Mouse (Mus musculus) forebrain, embryonic 14.5 days (tissue): ENCODE results near the gene Sptbn2. TPM values are rescaled to one million over a fixed set of nuclear protein-coding genes. Genes with fewer than 3 reads are reported as not detected.

ENCODE experiments used
- ATAC-seq: fragments of 200-750 bp; cut with Nextera tagmentation; 2 replicates; pipeline ENCODE4 v1.8.0; 2017; ENCODE audit warnings: mild to moderate bottlenecking, moderate library complexity
- DNase-seq: peaks from one replicate; pipeline ENCODE4 v3.0.0-alpha.2; 2015; ENCODE audit warnings: low spot score
- H3K27ac ChIP-seq: fragments of 300-500 bp; sonication (generic); 2 replicates; pipeline ENCODE4 v1.5.1; 2014; ENCODE audit warnings: low read depth, mild to moderate bottlenecking, control low read depth, low read length, moderate library complexity
- H3K27me3 ChIP-seq: fragments of 300-500 bp; sonication (generic); replicated peaks from 2 replicates; pipeline ENCODE4 v1.6.1; 2014; ENCODE audit warnings: low read length, control low read depth, mixed read lengths; ENCODE audit not compliant: control insufficient read depth, insufficient read depth
- H3K36me3 ChIP-seq: fragments of 300-500 bp; sonication (generic); 2 replicates; pipeline ENCODE4 v1.6.1; 2014; ENCODE audit warnings: low read length, control low read depth; ENCODE audit not compliant: control insufficient read depth, insufficient read depth
- H3K4me1 ChIP-seq: fragments of 300-500 bp; sonication (generic); 2 replicates; pipeline ENCODE4 v1.6.1; 2014; ENCODE audit warnings: antibody characterized with exemption, low read length, control low read depth; ENCODE audit not compliant: control insufficient read depth, insufficient read depth
- H3K4me2 ChIP-seq: fragments of 300-500 bp; sonication (generic); 2 replicates; pipeline ENCODE4 v1.6.1; 2014; ENCODE audit warnings: mild to moderate bottlenecking, control low read depth, low read length
- H3K4me3 ChIP-seq: fragments of 300-500 bp; sonication (generic); 2 replicates; pipeline ENCODE4 v1.5.1; 2014; ENCODE audit warnings: low read depth, low read length, control low read depth
- H3K9ac ChIP-seq: fragments of 300-500 bp; sonication (generic); 2 replicates; pipeline ENCODE4 v1.6.1; 2014; ENCODE audit warnings: mild to moderate bottlenecking, low read length, control low read depth, moderate library complexity
- H3K9me3 ChIP-seq: fragments of 300-500 bp; sonication (generic); replicated peaks from 2 replicates; pipeline ENCODE4 v1.6.1; 2016; ENCODE audit warnings: low read length, control low read depth, mixed read lengths; ENCODE audit not compliant: control insufficient read depth
- WGBS: fragments of 180-500 bp; shearing (Covaris S2); extraction: QIAGEN DNeasy Blood & Tissue Kit; methylation state at CpG from one replicate; pipeline ENCODE4 v1.1.7; 2014; 5-methylcytosine and 5-hydroxymethylcytosine counted together
- polyA plus RNA-seq: library from polyadenylated mRNA; unstranded; fragments of >200 nt; fragmentation: Nextera tagmentation; extraction: Ambion mirVana; gene quantifications from 2 replicates; pipeline ENCODE4 v1.2.1, GENCODE M21; 2014

Sptbn2 gene
- polyA plus RNA-seq: 25.0 and 31.9 TPM in 2 replicates

DNA sequence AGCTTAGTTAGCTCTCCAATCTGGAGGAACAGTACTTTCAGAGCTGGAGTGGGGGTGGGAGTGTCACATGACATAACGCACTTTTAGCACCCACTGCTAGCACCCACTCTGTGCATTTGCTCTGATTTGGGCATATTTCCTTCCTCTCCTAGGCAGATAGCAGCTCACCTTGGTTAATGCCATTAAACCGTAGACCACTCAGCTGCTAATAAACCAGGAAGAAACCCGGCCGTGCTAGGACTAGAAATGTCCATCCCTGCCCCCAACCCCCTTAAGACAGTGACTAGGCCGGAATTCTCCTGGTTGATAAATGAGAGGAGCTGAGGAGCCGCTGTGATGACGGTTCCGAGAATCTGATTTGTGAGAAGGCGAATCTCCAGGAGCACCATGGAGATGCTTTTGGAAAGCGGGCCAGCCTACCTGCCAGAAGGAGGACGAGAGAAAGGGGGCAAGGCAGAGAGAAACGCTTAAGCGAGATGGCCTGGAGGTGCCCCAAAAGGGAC is at the start of gene Sptbn2:
Gene Sptbn2, plus strand, starts transcription at position 70 of the 503 bp plus-strand sequence.
- Histone ChIP-seq H3K4me1 (peaks cover 3% of the 10 kb centered on the region; the same call in 1 of the 2 replicates), H3K36me3 (no peaks in the 10 kb centered on the region), H3K9me3 (no peaks in the 10 kb centered on the region), H3K27ac (peak within 1 kb of the TSS; percentile 90), H3K27me3 (no peaks in the 10 kb centered on the region), H3K9ac (peak within 1 kb of the TSS; percentile 95), H3K4me2 (peak within 1 kb of the TSS; percentile 77), H3K4me3 (peak within 1 kb of the TSS; percentile 75)
- 10% methylated on average over 13 of the region's 13 CpGs for WGBS
- DNase-seq (peak; percentile 69), ATAC-seq (peak; percentile 33; the same call in 1 of the 2 replicates)

- no peaks in the 10 kb centered on the region for H3K27me3 ChIP-seq
- H3K4me3 ChIP-seq: no peak overlapping the region
- H3K36me3 ChIP-seq: no peaks in the 10 kb centered on the region
- H3K4me1 ChIP-seq: no peaks in the 10 kb centered on the region
- no peak overlapping the region for H3K4me2 ChIP-seq
- DNase-seq (peak; percentile 11), ATAC-seq (no peak)
- no peaks in the 10 kb centered on the region for H3K9me3 ChIP-seq
- no peak overlapping the region for H3K9ac ChIP-seq
- no peak overlapping the region for H3K27ac ChIP-seq
Measured at GRCm38 (mm10) chr19:4666815-4667214, 44.2 kb upstream of the Sptbn2 start.

DNA sequence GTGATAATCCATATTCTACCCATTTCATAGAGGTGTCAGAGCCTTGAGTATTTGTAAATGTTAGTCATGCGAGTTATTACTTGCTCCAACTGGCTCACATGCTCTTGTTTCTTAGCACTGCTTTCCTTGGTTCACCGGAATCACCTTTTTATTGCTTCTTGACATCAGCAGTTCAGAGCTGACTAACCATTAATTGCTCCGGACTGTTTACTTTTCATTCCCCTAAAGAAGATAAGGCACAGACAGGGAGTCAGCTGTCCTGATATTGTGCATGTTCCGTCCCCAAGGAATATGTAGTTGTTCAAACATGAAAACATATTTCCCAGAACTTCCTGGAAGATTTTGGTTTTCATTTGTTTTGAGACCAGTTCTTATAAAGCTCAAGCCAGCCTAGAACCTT is 40.2 kb upstream of the Sptbn2 start:
- no peak for ATAC-seq
- no peaks in the 10 kb centered on the region for H3K4me1 ChIP-seq
- H3K4me3 ChIP-seq: no peak overlapping the region
- H3K36me3 ChIP-seq: no peaks in the 10 kb centered on the region
- no peak overlapping the region for H3K4me2 ChIP-seq
- no peaks in the 10 kb centered on the region for H3K27me3 ChIP-seq
- no peaks in the 10 kb centered on the region for H3K9me3 ChIP-seq
- no peak overlapping the region for H3K9ac ChIP-seq
- no peak for DNase-seq
- WGBS: 89% methylated on average over 4 of the region's 4 CpGs
- H3K27ac ChIP-seq: no peak overlapping the region

GRCm38 (mm10) chr19:4672401-4672800 is 38.6 kb upstream of the Sptbn2 start:
- Histone ChIP-seq H3K36me3 (no peaks in the 10 kb centered on the region), H3K4me2 (no peak overlapping the region), H3K4me1 (no peaks in the 10 kb centered on the region), H3K9ac (no peak overlapping the region), H3K27ac (no peak overlapping the region), H3K27me3 (no peaks in the 10 kb centered on the region), H3K4me3 (no peak overlapping the region), H3K9me3 (no peaks in the 10 kb centered on the region)
- no peak for ATAC-seq
- 46% methylated on average over 6 of the region's 6 CpGs for WGBS
- no peak for DNase-seq

- Histone ChIP-seq H3K9me3 (no peaks in the 10 kb centered on the region), H3K27me3 (peaks cover under 1% of the 10 kb centered on the region; the same call in 1 of the 2 replicates), H3K9ac (no peak overlapping the region), H3K4me2 (no peak overlapping the region), H3K4me3 (no peak overlapping the region), H3K4me1 (peaks cover 4% of the 10 kb centered on the region), H3K36me3 (no peaks in the 10 kb centered on the region), H3K27ac (no peak overlapping the region)
- ATAC-seq (no peak), DNase-seq (no peak)
- WGBS: 64% methylated on average over 3 of the region's 3 CpGs
Measured at GRCm38 (mm10) chr19:4694346-4694745, 16.6 kb upstream of the Sptbn2 start.

DNA sequence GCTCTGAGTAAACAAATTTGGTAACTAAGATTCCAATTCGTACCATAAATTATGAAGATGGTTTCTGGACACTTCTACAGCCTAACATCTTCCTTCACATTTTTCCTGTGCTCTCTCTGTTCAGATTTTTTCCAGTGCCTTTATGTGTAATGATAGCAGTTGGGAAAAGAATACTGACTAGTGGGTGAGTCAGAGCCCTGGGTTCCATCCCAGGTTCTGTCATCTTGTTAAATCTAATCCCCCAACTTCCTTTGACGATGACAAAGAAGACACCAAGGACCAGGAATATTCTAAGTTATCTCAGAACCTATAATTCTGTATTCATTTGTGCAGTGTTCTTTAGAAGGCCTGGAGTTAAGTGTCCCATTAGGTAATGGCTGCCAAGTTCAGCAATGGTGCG is 13.8 kb upstream of the Sptbn2 start:
- ATAC-seq: no peak

GRCm38 (mm10) chr19:4697721-4698120 is 13.2 kb upstream of the Sptbn2 start:
- Histone ChIP-seq H3K4me3 (peak overlapping the region; percentile 56), H3K4me1 (peaks cover 4% of the 10 kb centered on the region), H3K36me3 (no peaks in the 10 kb centered on the region), H3K9ac (peak overlapping the region; percentile 83), H3K27ac (peak overlapping the region; percentile 88), H3K4me2 (peak overlapping the region; percentile 71), H3K9me3 (no peaks in the 10 kb centered on the region), H3K27me3 (peaks cover 3% of the 10 kb centered on the region; the same call in 1 of the 2 replicates)
- 82% methylated on average over 9 of the region's 9 CpGs for WGBS
- no peak for ATAC-seq
- no peak for DNase-seq

More for the DNA sequence above, 13.8 kb upstream of the Sptbn2 start:
- no peak overlapping the region for H3K9ac ChIP-seq
- peaks cover 3% of the 10 kb centered on the region; the same call in 1 of the 2 replicates for H3K27me3 ChIP-seq
- H3K36me3 ChIP-seq: no peaks in the 10 kb centered on the region
- peaks cover 4% of the 10 kb centered on the region for H3K4me1 ChIP-seq
- no peaks in the 10 kb centered on the region for H3K9me3 ChIP-seq
- no peak overlapping the region for H3K4me2 ChIP-seq
- WGBS: 89% methylated on average over 3 of the region's 3 CpGs
- no peak for DNase-seq
- H3K4me3 ChIP-seq: no peak overlapping the region
- no peak overlapping the region for H3K27ac ChIP-seq

GRCm38 (mm10) chr19:4698205-4698677 is 12.7 kb upstream of the Sptbn2 start, which contains the start of gene Gm960:
Gene Gm960 (minus strand): TSS chr19:4698668.
- Histone ChIP-seq H3K4me1 (peaks cover 4% of the 10 kb centered on the region), H3K4me3 (peak within 1 kb of the TSS; percentile 56), H3K27me3 (peaks cover 3% of the 10 kb centered on the region; the same call in 1 of the 2 replicates), H3K27ac (peak within 1 kb of the TSS; percentile 88), H3K36me3 (no peaks in the 10 kb centered on the region), H3K9ac (peak within 1 kb of the TSS; percentile 83), H3K9me3 (no peaks in the 10 kb centered on the region), H3K4me2 (peak within 1 kb of the TSS; percentile 71)
- WGBS: under 1% methylated on average over 40 of the region's 40 CpGs
- DNase-seq: peak; percentile 85
- peak; percentile 97 for ATAC-seq

- Histone ChIP-seq H3K9me3 (no peaks in the 10 kb centered on the region), H3K4me3 (peak overlapping the region; percentile 56), H3K27me3 (peaks cover 3% of the 10 kb centered on the region; the same call in 1 of the 2 replicates), H3K36me3 (no peaks in the 10 kb centered on the region), H3K4me1 (peaks cover 4% of the 10 kb centered on the region), H3K4me2 (peak overlapping the region; percentile 71), H3K27ac (peak overlapping the region; percentile 88), H3K9ac (peak overlapping the region; percentile 83; the same call in 1 of the 2 replicates)
- 29% methylated on average over 8 of the region's 8 CpGs for WGBS
- ATAC-seq: peak; percentile 54
- peak; percentile 62 for DNase-seq
Measured at GRCm38 (mm10) chr19:4698856-4699255, 12.1 kb upstream of the Sptbn2 start.
